Mouse (Mus musculus) cerebral cortex, adult 2 months (tissue): Measurements from ENCODE around the gene D430019H16Rik.

Experiments
- WGBS: fragments of 180-500 bp; shearing (Covaris S2); methylation state at CpG from one replicate; pipeline ENCODE4 v1.1.7; 2018; 5-methylcytosine and 5-hydroxymethylcytosine counted together

D430019H16Rik gene

DNA sequence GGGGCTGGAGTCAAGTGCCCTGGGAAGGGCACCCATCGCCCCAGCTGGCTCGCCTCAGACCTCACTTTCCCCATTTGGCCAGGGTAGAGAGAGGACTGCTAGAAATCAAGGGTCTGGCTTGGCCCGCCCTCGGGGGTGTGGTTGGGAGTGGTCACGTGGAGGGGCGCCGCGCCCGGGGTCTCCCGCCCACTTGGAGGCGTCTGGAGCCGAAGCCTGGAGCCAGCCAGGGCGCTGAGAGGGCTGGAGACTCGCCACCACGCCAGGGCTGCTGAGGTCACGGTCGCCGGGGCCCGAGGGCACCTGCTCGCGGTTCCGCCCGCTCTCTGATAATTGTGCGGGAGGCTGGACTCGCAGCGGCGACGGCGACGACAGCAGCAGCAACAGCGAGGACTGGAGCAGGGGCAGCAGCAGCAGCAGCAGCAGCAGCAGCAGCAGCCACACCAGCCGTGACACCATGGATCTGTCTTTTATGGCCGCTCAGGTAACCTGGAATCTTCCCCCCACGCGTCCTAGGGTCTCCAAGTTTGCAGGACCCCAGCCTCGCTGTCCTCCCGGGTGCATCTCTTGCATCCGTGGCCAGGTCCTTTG lies at the start of gene D430019H16Rik:
TSS of gene D430019H16Rik (plus strand) at position 187 of the 588 bp plus-strand sequence.
- WGBS, result 1% methylated on average over 38 of the region's 38 CpGs

DNA sequence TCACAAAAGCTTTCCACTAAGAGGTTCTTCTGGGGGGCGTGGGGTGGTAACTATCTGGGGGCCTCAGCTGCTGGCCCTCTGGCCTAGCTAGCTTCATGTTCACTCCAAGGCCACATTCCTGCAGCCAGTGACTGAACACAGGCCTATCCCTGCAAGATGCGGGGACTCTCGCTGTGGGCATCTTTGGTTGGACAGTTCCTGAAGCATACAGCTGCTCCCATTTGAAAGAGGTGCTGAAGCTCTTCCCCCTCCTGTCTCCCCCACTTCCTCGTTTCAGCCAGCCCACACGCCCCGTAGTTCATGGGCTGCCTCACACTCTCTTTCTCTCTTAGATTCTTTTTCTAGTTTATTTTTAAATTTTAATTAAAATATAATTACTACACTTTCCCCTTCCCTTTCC lies 47.6 kb upstream of the D430019H16Rik start:
- WGBS, result 68% methylated on average over 6 of the region's 6 CpGs

DNA sequence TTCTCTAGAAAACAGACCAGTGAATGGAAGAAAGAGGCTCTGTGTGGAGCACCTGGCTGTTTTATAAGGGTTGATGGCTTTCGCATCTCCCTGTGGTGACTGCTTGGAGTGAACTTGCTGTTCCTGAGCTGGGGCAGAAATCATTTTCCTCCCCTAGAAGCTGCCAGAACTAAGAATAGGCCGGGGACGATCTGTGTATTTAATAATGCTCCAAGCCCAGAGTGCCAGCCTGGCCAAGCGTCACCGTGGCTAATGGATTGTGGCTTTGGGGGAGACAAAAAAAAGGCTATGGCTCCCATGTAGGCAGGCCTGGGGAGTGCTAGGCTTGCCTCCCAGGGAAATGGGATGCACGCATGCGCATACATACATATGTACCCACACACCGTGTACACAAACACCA lies 39.7 kb upstream of the D430019H16Rik start:
- WGBS, result 83% methylated on average over 8 of the region's 8 CpGs

DNA sequence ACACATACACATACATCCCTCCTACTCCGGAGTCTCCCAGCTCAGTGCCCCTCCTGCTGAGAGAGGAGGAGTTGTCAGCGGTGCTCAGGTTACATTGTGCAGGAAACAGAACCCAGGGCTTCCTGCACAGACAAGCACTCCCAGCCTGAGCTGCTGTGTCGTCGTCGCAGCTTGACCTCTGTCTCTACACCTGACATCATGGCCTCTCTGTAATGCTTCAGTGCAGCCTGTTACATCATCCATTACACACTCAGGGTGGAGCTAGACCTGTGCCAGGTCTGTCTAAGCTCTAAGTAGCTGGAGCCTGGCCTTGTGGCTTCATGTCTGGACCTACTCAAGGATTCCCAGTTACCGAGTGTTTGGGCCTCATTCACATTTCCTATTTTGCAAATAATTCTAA lies 33.2 kb upstream of the D430019H16Rik start:
- WGBS, result 66% methylated on average over 6 of the region's 6 CpGs

DNA sequence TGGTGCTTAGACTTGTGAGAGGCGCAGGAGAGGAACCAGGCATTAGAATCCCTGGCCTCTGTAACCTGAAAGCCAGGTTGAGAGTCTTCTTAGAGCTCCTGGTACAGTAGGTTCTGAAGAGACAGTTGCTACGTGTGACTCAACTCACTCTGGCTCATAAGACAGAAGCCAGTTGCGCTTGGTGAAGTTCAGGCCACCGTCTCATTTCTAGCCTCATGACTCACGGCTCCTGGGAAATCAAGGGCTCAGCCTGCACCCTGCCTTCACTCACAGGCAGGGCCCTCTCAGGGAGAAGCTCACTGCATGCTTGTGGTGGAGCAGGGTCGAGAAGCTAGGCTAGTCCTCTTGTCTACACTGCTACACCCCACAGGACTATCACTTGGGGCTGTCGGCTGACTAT lies 27.1 kb upstream of the D430019H16Rik start:
- WGBS, result 63% methylated on average over 7 of the region's 7 CpGs

DNA sequence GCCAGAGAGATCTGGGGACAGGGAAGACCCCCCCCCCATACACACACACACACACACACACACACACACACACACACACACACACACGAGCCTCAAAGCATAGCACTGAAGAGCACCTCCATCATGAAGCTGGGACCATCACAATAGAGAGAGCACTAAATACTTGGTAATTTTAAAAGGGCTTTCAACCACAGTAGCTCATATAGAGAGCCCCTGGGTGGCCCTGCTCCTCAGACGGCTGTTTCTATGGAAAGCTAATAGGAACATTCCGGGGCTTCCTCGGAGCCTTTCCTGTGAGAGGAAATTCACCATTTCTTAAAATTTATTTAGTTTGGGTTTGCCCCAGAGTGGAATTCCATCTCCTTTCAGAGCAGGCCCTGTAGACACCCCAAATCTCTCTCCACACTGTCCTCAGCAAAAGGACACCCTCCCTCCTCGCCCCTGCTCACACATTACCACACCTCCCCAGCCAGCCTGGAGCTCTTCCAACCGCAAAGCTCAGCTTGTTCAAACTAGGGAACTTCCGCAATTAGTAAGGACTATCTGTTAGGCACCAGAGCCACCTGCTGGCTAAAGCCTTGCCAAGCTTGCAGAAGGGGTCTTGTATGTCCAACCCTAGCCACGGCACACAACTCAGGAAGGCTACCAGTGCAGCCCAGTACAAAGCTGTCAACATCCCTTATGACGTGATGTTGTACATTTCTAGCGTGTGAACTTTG lies 26.5 kb upstream of the D430019H16Rik start:
- 17% methylated on average over 10 of the region's 10 CpGs for WGBS

DNA sequence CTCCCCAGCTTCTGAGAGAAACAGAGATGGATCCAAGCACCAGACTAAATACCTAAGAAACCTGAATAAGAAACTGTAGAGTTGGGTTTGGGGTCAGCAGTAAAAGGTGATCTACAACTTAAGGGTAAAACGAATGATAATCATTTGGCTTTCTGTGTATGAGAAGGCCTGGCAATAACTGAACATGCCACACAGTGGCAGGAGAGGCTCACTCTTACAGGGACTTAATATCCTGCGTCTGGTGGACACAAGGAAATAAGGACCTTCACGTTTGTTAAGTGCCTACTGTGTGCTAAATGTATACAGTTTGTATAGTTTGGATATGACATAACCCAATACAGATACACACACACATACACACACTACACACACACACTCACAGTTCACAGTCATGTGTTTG lies 21.8 kb upstream of the D430019H16Rik start:
- 30% methylated on average over 3 of the region's 3 CpGs for WGBS

DNA sequence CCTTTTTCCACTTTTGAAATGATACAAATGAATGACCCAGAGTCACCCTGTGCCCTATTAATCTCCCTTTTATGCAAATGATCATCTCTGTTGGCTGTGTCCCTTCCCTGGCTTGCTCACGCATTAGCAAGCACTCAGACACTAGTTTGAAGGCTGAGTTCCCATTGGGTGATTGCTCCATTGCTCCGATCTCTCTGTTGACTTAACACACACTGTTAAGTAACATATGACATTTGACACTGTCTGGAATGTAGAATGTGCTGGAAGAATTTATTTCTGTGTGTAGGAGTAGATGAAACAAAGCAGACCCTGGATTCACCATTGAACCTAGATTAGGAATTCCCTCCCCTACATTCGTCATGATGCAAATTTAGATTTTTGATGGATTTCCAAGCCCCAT lies 20.8 kb upstream of the D430019H16Rik start:
- WGBS, result 80% methylated on average over 3 of the region's 3 CpGs

DNA sequence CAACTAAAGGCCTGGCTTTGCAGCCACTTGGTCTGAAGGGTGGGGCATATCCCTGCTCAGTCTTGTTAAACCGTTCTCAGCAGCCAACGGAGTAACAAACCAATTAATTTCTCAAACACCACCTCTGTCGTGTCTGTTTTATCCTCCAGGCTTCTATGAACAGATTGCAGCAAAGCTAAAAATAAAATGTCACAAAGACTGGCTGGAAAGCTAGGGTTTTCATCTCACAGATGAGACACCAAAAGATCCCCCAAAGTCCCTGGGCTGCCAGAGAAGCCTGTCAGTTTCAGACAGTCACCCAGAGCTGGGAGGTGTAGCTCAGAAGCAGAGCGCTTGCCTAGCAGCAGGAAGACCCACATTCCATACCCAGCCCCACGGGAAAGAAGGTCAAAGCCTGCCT lies 15.4 kb upstream of the D430019H16Rik start:
- 28% methylated on average over 5 of the region's 5 CpGs for WGBS

DNA sequence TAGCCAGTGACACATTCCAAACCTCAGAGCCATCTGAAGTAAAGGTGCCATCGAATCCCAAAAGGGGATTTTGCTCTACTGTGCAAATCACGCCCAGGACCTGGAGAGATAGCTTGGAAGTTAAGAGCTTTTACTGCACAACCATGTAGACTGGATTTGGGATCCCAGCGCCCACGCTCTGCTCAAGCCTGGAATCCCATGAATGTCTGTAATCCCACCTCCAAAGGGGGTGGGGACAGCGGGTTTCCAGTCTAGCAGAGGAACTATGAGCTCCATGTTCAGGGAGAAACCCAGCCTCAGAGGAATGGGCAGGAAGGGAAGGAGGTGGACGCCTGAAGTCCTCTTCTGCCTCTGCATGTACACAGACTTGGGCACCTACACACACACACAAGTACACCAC lies 13.7 kb upstream of the D430019H16Rik start:
- WGBS, result 80% methylated on average over 6 of the region's 6 CpGs

DNA sequence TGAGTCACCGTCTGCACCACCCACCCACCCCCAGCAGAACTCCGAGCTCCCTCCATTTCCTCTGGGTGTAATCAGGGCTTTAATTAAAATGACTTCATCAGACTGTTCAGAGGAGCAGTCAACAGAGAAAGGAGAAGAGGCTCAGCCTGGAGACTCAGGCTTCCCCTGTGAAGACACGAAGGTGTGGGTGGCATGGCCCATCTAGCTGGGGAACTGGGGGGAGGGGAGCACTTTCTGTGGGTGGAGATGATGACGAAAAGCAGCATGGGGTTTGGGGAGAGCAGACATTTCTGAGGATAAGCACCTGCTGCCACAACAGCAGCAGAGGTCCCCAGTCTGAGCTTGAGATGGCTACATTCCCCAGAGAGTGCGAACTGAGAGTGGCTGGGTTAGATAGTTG lies 10.1 kb upstream of the D430019H16Rik start:
- WGBS, result 50% methylated on average over 5 of the region's 5 CpGs

DNA sequence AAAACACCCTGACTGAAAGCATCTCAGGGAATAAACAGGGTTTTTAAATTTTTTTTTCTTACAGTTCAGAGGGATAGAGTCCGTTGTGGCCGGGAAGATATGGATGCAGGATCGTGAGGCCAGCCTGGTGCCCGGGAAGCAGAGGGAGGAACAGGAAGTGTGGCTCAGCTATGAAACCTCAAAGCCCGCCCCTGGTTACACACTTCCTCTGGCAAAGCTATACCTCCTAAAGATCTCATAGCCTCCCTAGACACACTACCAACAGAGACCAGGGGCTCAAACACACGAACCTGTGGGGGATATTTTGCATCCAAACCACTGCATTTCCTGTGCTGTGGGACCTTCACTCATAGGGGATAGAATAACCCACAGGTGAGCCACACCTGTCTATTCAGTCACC lies 7.9 kb upstream of the D430019H16Rik start:
- WGBS, result 72% methylated on average over 6 of the region's 6 CpGs

DNA sequence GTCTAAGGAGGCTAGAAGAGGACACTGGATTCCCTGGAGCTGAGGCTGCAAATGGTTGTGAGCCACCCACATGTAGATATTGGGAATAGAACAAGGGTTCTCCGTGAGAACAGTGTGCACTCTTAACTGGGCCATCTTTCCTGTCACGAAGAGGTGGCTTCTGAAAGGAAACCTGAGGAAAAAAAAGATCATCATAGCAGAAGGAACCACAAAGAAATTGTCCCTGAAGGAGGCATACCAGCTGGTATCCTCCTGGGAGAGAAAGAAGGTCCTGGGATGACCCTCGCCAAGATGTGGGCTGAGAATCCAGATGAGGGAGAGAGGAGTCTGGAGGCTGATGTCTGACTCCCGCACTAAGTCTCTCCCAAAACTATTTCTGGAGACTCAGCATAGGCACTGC lies 4.4 kb upstream of the D430019H16Rik start:
- WGBS, result 48% methylated on average over 4 of the region's 4 CpGs

DNA sequence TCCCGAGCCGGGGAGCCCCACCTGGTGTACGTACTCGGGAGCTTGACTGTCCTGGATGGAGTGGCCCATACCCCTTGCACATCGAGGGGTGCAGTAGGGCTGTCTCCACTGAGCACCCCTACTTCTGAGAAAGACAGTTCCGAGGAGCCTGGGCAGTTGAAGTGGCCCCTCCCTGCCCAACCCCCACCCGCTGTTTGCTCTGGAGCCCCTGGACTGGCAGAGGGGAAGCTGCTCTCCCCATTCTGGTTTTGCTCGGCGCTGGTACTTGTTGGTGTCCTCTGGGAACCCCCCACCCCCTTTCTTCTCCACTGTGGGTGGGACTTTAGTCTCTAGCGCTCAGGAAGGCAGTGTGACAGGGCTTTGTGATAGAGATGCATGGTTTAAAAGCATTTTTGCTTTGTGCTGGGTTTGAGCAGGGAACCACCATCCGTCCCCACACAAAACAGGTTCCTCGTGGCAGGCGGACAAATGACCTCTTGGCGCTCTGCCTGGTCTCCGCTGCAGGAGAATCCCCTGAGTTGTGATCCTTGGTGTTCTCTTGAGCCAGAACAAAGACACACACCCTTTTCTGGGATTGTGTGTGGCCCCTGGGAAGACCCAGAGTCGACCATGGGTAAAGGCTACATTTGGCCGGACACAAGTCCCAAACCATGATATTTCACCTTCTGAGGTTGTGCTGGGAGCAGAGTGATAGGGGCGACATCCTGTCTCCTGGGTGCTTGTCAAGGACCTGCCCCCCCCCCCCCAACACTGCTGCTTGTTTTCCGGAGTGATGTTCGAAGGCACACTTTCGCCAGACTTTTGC lies 804 bp downstream of the D430019H16Rik start:
- WGBS, result 3% methylated on average over 21 of the region's 21 CpGs

DNA sequence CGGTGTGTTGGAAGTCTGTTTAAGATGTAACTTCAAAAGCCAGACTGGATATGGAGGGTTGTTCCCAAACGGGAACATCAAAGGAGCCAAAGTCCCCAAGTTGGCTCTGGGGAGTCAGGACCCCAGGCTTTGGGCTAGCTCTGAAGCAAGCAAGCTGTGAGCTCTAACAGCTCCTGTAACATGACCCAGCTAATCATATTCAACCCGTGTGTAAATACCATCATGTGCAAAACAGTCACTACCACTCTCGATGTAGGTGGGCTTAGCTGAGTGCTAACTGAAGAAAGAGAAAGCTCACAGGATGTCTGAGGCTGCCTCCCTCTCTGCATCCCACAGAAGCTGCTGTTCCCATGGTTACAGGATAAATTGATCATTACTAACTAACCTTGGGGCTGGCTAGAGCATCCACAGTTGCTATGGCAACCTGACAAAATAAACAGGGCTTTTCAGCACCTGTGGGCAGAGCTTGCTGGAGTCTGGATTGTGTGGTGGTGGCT lies 1.5 kb downstream of the D430019H16Rik start:
- WGBS, result 3% methylated on average over 4 of the region's 4 CpGs

DNA sequence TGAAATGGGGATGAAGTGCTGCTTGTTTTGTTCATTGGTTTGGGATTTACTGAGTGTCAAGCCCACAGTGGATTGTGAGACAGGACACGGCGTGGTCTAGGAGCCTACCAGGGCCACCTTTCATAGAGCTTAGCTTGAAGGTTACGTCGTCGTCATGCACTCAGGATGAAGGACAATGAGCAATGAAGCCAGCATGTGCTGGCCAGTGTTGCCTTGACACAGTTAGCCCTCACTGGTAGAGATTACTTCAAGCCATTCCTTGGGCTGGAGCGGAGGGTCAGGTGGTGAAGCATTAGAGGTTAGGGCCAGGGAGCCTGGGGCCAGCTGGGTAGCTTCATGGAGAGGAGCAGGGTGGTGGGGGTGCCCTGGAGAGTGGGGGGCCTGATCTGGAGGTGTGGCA lies 5.1 kb downstream of the D430019H16Rik start:
- 94% methylated on average over 6 of the region's 6 CpGs for WGBS

DNA sequence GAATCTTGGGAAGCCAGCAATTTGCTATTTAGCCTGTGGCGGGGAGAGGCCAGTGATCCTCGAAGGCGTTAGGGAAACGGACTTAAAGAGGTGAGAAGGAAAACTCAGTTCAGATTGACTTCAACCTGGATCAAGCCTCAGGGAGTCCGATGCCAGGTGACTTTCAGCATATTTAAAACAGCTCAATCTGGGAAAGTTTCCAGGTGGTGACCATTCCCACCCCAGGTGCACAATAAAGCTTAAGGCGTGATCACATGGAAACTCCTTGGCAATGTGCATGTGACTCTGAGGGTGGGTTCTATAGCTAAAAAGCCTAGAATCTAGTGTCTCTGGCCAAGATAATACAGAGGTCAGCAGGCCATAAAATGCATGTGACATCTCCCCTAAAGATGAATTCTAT lies 7.4 kb downstream of the D430019H16Rik start:
- 83% methylated on average over 6 of the region's 6 CpGs for WGBS

DNA sequence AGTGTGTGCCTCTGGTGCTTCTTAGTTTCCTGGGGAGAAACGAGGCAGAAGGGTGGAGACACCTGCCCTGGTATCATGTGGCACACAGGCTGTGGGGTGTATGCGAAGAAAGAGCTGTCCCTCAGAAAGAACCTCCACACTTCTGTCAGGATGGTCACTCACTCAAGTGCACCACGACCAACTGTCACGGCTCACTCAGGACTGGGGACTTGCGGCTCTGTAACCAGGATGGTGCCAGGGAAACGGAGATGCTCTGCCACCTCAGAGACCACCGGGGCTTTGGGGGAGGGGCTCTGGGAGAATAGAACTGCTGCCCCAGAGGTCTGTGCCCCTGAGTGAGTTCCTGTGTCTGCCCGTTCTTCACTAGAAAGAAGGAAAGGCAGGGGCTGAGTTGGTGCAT lies 15.4 kb downstream of the D430019H16Rik start:
- 78% methylated on average over 8 of the region's 8 CpGs for WGBS

DNA sequence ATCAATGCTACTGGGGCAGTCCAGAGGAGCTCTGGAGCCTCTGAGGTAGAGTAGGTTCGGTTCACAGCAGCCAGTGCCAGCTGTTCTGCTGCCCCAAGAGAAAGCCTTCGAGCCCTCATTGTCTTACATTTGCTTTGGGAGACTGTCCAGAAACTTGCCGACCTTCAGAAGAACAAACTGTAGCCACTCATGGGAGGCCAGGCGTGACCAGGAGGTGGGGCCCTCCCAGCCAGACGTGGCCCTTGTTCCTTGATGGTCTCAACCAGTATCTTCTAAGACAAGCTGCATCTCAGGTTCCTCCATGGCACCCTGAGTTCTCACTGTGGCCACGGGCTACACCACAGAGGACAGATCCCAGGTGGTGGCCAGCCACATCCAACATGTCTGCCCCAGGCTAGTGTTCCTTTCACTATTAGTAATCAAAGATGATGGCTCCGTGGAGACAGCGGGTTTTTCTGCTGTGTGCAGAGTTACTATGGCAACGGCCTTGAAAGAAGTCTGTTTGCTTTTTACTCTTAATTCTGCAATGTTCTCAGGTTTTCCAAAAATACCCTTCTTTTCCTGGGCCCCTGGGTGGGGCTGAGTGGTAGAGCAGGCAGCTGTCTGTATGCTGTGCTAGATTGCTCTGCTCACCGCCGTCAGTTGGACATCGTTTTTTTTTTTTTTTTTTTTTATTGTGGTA lies 21.7 kb downstream of the D430019H16Rik start:
- 44% methylated on average over 12 of the region's 12 CpGs for WGBS

DNA sequence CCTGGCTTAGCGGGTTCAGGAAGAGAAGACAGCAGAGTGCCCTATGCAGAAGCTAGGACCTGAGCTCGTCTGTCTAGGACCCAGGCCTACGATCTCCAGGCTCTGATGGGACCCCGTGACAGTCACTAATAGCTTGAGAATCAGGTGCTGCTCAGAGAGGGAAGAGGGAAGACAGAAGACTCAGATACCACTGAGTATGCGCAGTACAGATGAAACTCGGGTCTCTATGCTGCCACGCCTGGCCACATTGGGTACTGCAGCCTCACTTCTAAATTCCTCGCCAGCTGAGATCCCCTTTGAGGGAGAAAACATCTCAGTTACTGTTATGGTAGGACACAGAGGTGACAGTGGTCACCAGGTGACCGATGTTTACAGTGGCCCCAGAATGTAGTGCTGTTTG lies 22.8 kb downstream of the D430019H16Rik start:
- WGBS, result 41% methylated on average over 9 of the region's 9 CpGs

DNA sequence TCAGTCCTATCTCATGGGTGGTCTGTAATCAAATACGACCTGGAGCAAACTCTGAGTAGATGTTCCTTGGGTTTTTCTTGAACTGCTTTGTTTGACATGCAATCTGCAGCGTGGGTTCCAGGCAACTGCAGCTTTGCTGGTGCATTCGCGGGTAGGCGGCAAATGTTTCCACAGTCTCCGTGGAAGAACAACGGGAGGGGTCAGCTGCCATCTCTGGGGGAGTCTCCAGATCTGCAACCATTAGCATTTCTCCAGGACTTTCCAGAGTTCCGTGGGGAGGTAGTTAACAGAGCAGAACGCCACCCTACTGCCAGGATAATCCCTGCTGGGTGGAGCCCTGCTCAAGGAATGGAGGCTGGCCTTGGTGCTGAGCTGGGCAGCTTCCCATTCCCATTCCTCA lies 23.3 kb downstream of the D430019H16Rik start:
- WGBS, result 48% methylated on average over 9 of the region's 9 CpGs

DNA sequence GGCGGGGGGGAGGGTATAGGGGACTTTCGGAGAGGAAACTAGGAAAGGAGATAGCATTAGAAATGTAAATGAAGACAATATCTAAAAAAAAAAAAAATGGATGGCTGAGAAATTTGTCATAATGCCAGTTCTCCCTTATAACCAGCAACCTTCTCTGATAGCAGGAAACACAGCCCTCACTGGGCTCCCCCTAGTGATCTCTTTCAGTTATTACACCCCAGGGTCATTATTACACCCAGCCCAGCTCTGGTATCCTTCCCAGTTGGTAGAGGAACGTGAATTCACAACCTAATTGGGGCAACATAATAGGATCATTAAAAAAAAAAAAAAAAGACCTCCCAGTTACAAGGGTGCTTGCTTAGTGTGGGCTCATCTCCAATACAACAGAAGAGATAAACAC lies 29.8 kb downstream of the D430019H16Rik start:
- WGBS, result 40% methylated on average over 3 of the region's 3 CpGs
